Mouse (Mus musculus): Measurements from ENCODE around the gene Ccnl1.

Gene Ccnl1

GRCm38 (mm10) chr3:65958102-65958839, at the start of gene Ccnl1:
Ccnl1 (minus strand) TSS chr3:65958249.
- DNase-seq (ENCODE audit: low spot score), result peak; percentile 88

GRCm38 (mm10) chr3:66004989-66005388, 46.9 kb upstream of the Ccnl1 start:
- DNase-seq (ENCODE audit: low spot score), result no peak

DNA sequence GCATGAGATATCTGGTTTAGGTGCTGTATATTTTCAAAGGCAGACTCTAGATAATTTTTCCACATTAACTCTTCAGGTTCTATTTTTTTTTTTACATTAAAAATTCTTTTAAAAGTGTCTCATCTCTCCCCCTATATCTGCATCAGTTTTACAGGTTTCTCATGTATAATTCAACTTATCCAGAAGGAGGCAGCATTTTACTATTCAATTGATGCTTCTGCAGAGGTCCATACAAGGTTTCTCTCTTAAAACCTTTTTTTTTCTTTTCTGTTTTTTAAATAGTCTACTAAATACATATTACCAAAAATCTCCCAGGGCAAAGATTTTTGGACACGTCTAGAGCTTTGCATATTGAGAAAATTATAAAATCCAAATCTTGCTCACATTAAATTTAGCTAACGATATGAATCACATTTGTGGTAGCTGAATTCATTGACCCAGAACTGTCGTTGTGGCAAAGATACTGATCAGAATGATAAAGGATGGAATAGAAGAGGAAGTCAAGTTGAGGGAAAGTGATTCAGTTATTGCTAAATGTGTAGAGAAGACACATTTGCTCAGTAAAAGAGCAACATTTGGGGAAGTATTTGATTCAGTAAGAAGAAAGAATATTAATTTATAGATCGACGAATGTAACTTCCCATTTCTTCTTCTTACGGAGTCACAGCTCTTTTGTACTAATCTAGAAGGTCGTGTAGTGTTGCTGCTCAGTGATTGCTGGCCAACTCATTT, 46.3 kb upstream of the Ccnl1 start:
- DNase-seq (ENCODE audit: low spot score), result no peak

DNA sequence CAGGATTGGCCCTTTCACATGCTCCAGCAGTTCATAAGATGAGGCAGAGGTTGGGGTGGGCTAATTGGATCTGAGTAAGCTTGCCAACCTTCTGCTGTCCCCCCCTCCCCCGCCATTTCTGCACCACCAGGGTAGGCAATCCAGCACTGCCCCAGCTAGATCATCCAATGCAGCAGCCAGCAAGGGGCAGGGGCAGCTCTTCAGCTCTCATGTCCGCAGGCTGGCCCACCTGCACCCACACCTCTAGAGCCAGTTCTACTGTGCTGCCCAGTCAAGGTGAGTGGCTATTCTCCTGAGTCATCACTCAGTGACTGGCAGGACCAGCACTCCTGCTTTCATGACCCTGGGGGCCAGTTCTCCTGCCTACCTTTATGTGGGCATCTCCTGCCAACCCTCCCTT, 42.4 kb upstream of the Ccnl1 start:
- no peak for DNase-seq (ENCODE audit: low spot score)

- no peak for DNase-seq (ENCODE audit: low spot score)
Measured at GRCm38 (mm10) chr3:65997360-65998008, 39.4 kb upstream of the Ccnl1 start.

DNA sequence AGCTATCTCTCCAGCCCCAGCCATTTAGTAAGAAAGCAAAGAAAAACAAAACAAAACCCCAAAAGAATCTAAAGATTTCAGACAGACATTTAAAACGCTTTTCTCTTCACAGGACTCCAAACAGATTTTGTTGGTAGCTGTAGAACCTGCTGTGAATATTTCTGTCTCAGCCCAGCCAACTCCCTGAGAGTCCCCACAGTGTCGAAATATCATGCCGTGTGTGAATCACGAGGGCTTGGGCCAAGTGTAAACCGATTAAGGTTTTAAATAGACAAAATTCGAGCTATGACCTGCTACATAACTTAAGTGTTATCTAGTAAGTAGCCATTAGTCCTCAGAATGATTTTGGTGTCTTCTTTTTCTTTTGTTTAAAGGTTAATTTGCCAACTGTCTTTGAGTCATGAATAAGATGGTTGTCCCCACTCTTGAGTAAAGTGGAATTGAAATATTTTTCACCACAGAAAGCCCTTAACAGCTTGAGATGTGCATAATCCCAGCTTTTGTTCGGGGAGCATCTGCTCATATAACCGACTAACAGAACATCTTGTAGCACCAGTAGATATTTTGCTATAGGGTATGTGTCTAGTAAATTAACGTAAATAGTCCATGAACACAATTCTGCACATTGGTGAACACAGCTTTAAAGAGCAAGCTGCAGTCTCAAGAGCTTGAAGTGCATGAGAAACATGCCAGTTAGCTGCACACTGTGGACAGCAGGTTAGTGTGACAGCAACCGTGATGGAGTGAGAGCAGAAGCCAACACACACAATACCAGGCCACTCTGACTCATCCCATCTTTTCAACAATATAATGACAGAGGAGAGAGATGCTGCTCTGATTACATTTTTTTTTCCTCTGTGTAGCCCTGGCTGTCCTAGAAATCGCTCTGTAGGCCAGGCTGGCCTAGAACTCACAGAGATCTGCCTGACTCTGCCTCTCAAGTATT, 34.6 kb upstream of the Ccnl1 start:
- no peak for DNase-seq (ENCODE audit: low spot score)

DNA sequence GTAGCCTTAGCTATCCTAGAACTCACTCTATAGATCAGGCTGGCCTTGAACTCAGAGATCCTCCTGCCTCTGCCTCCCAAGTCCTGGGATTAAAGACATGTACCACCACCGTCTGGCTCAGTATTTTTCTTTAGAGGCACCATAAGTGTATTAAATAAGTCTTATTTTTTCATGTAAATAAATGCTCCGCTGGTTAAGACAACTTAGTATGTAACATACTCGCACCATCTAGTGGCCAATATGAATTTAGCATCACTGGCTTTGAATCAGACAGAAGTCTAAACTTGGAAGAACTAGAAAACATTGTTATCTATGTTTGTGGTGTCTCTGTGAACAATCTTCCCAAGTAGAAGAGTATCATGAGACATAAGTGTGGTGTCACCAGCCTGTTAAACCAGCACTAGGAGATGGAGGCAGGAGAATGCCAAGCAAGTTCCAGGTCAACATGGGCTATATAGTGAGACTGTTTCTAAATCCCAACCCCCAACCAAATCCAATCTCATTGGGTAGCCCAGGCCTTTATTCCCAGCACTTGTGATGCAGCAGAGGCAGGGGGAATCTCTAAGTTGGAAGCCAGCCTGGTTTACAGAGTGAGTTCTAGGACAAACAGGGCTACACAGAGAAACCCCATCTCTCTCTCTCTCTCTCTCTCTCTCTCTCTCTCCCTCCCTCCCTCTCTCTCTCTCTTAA, 33.1 kb upstream of the Ccnl1 start:
- DNase-seq (ENCODE audit: low spot score), result no peak

- DNase-seq (ENCODE audit: low spot score), result no peak
Measured at GRCm38 (mm10) chr3:65990524-65990923, 32.5 kb upstream of the Ccnl1 start.

- DNase-seq (ENCODE audit: low spot score), result no peak
Measured at GRCm38 (mm10) chr3:65988711-65989495, 30.9 kb upstream of the Ccnl1 start.

DNA sequence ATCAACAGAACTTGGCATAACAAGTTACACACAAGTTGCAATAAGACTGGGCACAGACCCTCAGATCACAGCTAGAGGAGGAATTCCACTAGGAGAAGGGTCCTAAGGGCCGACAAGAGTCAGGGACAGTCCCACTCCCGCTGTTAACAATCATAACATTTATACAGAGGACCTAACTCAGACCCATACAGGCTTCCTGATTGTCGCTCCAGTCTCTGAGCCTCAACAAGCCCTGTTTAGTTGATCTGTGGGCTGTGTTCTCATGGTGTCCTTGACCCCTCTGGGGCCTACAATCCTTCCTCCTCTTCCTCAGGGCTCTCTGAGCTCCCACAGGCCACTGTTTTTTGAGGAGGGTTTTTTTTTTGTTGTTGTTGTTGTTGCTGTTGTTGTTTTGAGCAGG, 18.2 kb upstream of the Ccnl1 start:
- DNase-seq (ENCODE audit: low spot score), result no peak

GRCm38 (mm10) chr3:65975317-65975716, 17.3 kb upstream of the Ccnl1 start:
- DNase-seq (ENCODE audit: low spot score), result no peak

- peak; percentile 98 for DNase-seq (ENCODE audit: low spot score)
Measured at GRCm38 (mm10) chr3:65974232-65975058, 16.4 kb upstream of the Ccnl1 start.

GRCm38 (mm10) chr3:65973501-65974231, 15.6 kb upstream of the Ccnl1 start:
- DNase-seq (ENCODE audit: low spot score), result no peak

DNA sequence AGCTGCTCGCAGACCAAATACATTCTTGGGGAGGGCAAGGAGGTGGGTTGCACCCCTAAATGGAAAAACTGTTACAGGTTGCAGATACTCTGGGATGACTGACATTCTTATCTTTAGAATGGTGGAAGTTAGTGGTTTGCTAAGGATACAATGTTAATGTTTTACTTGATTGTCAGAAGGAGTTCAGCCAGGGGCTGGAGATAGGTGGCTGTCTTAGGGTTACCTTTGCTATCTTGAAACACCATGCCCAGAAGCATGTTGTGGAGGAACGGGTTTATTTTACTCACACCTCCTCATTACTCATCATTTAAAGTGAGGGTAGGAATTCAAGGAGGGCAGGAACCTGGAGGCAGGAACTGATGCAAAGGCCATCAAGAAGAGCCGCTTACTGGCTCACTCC, 11.1 kb upstream of the Ccnl1 start:
- DNase-seq (ENCODE audit: low spot score), result no peak

GRCm38 (mm10) chr3:65966360-65966759, 8.3 kb upstream of the Ccnl1 start:
- no peak for DNase-seq (ENCODE audit: low spot score)

DNA sequence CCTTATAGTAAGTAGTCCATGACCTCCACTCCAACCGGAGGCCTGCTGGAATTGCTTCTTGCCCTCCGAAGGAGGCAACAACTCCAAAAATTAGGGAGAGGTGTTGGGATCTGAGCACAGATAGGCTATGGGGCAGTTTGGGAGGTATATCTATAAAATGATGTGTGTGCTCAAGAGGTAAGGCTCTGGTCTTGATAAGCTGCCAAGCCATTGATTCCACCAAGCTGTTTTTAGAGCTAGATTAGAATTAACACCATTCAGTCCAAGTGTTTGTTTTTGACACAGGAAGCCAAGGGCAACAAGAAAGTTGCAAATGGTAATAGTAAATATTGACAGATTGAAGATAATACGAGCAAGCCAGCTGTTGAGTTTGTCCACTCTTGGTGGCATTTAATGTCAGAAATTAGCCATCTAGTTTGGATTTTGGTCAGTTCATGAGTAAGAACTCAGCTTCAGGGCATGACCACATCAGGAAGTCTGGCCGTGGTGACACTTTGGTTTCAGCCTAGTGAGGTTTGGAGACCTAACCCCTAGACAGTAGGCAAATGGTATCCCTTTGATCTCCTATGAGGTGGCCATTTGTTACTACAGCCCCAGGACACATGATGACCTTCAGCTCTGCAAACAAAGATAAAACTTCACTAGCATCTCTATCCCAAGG, 4.4 kb upstream of the Ccnl1 start:
- no peak for DNase-seq (ENCODE audit: low spot score)

- DNase-seq (ENCODE audit: low spot score), result no peak
Measured at GRCm38 (mm10) chr3:65960291-65960945, 2.4 kb upstream of the Ccnl1 start.
